Mouse (Mus musculus): Measurements from ENCODE around the gene Plbd2. TPM values are rescaled to one million over a fixed set of nuclear protein-coding genes. Genes with fewer than 3 reads are reported as not detected.
A peak's percentile ranks its signal among the peaks of the same experiment; 100 is the strongest.

Gene Plbd2
- total RNA-seq, 2 experiments from 2014 or later = 8.7 to 9.8 TPM

- ATAC-seq (replicated peaks; ENCODE audit: poor library complexity) = no peak
Observed at GRCm38 (mm10) chr5:120477993-120478392, 25.4 kb downstream of the Plbd2 start.

- ATAC-seq (replicated peaks; ENCODE audit: poor library complexity) = peak; percentile 12; the same call in 1 of the 2 replicates
Observed at GRCm38 (mm10) chr5:120476296-120476695, 27.1 kb downstream of the Plbd2 start, which contains the start of gene Sds. Gene Sds (plus strand): TSS chr5:120476526.

- ATAC-seq (replicated peaks; ENCODE audit: poor library complexity) = peak; percentile 59
Observed at GRCm38 (mm10) chr5:120475861-120476260, 27.6 kb downstream of the Plbd2 start.

GRCm38 (mm10) chr5:120473361-120473760 is 30.1 kb downstream of the Plbd2 start:
- ATAC-seq (replicated peaks; ENCODE audit: poor library complexity) = peak; percentile 74

GRCm38 (mm10) chr5:120472770-120473169 is 30.7 kb downstream of the Plbd2 start, which contains the start of gene Sdsl:
Gene Sdsl (minus strand): TSS chr5:120472810.
- no peak for ATAC-seq (replicated peaks; ENCODE audit: poor library complexity)

- ATAC-seq (replicated peaks; ENCODE audit: poor library complexity) = no peak
Observed at GRCm38 (mm10) chr5:120471538-120471937, 31.9 kb downstream of the Plbd2 start.

- ATAC-seq (replicated peaks; ENCODE audit: poor library complexity) = no peak
Observed at GRCm38 (mm10) chr5:120468830-120469229, 34.6 kb downstream of the Plbd2 start.

GRCm38 (mm10) chr5:120468336-120468735 is 35.1 kb downstream of the Plbd2 start:
- no peak for ATAC-seq (replicated peaks; ENCODE audit: poor library complexity)

GRCm38 (mm10) chr5:120467026-120467425 is 36.4 kb downstream of the Plbd2 start:
- peak; percentile 30 for ATAC-seq (replicated peaks; ENCODE audit: poor library complexity)

GRCm38 (mm10) chr5:120465860-120466259 is 37.6 kb downstream of the Plbd2 start:
- peak; percentile 89 for ATAC-seq (replicated peaks; ENCODE audit: poor library complexity)

- no peak for ATAC-seq (replicated peaks; ENCODE audit: poor library complexity)
Observed at GRCm38 (mm10) chr5:120465062-120465461, 38.4 kb downstream of the Plbd2 start.

GRCm38 (mm10) chr5:120464321-120464720 is 39.1 kb downstream of the Plbd2 start:
- 0 out of 2 replicates have a peak, but pooled peaks have one; percentile 18 for ATAC-seq (replicated peaks; ENCODE audit: poor library complexity)

GRCm38 (mm10) chr5:120461902-120462301 is 41.5 kb downstream of the Plbd2 start:
- no peak for ATAC-seq (replicated peaks; ENCODE audit: poor library complexity)

GRCm38 (mm10) chr5:120459133-120459532 is 44.3 kb downstream of the Plbd2 start:
- peak; percentile 38 for ATAC-seq (replicated peaks; ENCODE audit: poor library complexity)

GRCm38 (mm10) chr5:120457628-120458027 is 45.8 kb downstream of the Plbd2 start:
- ATAC-seq (replicated peaks; ENCODE audit: poor library complexity) = peak; percentile 63

GRCm38 (mm10) chr5:120456841-120457554 is 46.4 kb downstream of the Plbd2 start:
- ATAC-seq (replicated peaks; ENCODE audit: poor library complexity) = no peak

GRCm38 (mm10) chr5:120456253-120456652 is 47.2 kb downstream of the Plbd2 start:
- 0 out of 2 replicates have a peak, but pooled peaks have one; percentile 7 for ATAC-seq (replicated peaks; ENCODE audit: poor library complexity)

GRCm38 (mm10) chr5:120454756-120455337 is 48.6 kb downstream of the Plbd2 start:
- ATAC-seq (replicated peaks; ENCODE audit: poor library complexity) = peak; percentile 47

- ATAC-seq (replicated peaks; ENCODE audit: poor library complexity) = no peak
Observed at GRCm38 (mm10) chr5:120447305-120447704, 56.1 kb downstream of the Plbd2 start.

- ATAC-seq (replicated peaks; ENCODE audit: poor library complexity) = peak; percentile 89
Observed at GRCm38 (mm10) chr5:120440733-120441132, 62.7 kb downstream of the Plbd2 start.

GRCm38 (mm10) chr5:120439887-120440670 is 63.3 kb downstream of the Plbd2 start:
- ATAC-seq (replicated peaks; ENCODE audit: poor library complexity) = no peak
